Mouse (Mus musculus) cerebellum, postnatal 14 days (tissue): ENCODE data around the gene Elp4.

Experiments used
- DNase-seq, 2 experiments: peaks; one replicate each; pipeline ENCODE4 v3.0.0; 2021; ENCODE audit warnings: mixed read lengths in 2 of 2

Gene Elp4

GRCm38 (mm10) chr2:105903896-105904756 lies at the start of gene Elp4, which contains the start of gene Immp1l:
Gene Elp4, minus strand, starts transcription at chr2:105904564.
Gene Immp1l, plus strand, starts transcription at chr2:105904638.
- DNase-seq, result peak; percentile 98

- no peak for DNase-seq
These were observed 49.5 kb upstream of the Elp4 start for GRCm38 (mm10) chr2:105953862-105954261.

- no peak for DNase-seq
These were observed 47.1 kb upstream of the Elp4 start for GRCm38 (mm10) chr2:105951350-105951940.

GRCm38 (mm10) chr2:105950131-105950530 lies 45.8 kb upstream of the Elp4 start:
- DNase-seq, result no peak

GRCm38 (mm10) chr2:105917623-105918346 lies 13.4 kb upstream of the Elp4 start:
- no peak for DNase-seq

DNA sequence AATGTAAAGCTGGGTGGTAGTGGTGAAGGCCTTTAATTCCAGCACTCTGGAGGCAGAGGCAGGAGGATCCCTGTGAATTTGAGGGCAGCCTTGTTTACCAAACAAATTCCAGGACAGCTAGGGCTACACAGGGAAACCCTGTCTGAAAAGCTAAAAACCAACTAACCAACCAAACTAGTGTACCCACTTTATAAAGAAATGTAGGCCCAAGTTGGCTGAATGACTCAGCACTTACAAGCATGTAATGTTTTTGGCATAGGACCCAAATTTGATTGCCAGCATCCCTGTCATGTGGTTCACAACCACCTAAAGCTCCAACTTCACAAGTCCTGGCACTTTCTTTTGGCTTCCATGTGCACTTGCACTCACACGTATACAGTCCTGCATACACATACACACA lies 12.3 kb upstream of the Elp4 start:
- DNase-seq, result no peak

DNA sequence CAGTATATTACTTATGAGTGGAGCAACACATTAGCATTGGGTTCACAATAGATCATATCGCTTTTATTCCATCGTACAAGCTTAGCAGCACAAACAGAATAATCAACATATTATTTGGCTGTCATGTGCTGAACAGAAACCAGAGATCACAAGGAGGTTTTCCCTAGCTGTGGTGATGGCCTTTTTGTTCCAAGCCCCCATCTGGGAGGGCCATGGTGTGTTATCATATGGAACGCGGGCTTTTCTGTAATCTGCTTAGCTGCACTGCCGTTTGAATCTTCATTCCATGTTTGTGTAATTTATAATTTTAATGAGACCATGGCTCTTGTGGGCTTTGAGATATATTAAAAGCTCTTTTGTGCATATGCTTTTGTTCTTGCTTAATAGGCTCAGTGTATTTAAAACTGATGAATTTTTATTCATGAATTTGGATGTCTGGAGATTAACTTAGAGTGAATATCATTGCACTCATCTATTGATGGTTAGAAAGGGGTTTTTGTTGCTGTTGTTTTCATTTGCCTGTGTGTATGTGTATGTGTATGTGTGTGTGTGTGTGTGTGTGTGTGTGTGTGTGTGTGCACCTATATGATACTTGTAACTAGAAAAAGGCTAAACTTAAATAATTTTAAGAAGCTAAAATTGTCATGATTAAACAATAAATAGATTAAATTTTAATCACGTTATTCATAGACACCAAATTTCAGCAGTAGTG lies 9.4 kb upstream of the Elp4 start:
- DNase-seq, result peak; percentile 18 to 43

- no peak for DNase-seq
These were observed 6.2 kb upstream of the Elp4 start for GRCm38 (mm10) chr2:105910611-105911010.

GRCm38 (mm10) chr2:105908351-105908750 lies 4.0 kb upstream of the Elp4 start:
- DNase-seq, result peak; percentile 42 to 48

DNA sequence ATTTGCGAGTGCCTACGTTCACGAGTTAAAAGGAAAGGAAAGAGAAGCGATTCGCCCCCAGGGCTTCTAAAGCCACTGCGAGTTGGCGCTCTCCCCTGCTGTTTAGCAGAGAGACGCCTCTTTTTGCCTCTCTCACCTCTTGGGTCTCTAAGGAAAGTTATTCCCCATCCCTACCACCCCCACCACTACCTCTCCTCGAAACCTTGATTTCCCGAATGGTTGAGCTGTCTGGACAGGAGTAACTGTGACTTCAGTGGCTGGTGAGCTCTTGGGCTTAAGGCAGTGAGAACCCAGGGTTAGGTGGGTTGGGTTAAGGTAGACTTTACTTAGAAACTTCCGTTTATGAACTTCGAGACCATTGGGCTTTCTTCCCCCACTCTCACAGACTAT lies 388 bp upstream of the Elp4 start:
- DNase-seq, result no peak

- DNase-seq, result no peak
These were observed 13.5 kb downstream of the Elp4 start for GRCm38 (mm10) chr2:105890816-105891215.

- DNase-seq, result no peak
These were observed 31.0 kb downstream of the Elp4 start for GRCm38 (mm10) chr2:105873403-105873802.

DNA sequence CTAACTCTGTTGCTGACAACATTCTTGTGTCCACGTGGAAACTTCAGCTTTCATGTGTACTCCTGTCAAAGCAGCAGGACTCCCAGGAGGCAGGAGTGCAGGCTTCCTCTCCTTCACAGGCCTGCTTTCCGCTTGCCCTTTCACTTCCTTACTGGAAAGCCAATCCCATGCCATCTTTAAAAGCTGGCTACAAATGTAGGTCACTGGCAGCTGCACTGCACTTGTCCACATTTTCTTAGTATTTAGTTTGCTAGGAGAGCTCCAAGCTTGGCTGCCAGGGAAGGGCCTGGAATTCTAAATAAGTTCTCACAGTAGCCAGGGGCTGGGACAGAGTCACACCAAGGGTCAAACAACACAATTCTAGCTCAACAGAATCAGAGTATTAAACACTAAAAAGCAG lies 49.6 kb downstream of the Elp4 start:
- peak; percentile 16 to 20 for DNase-seq

GRCm38 (mm10) chr2:105852971-105853370 lies 51.4 kb downstream of the Elp4 start:
- DNase-seq, result no peak

DNA sequence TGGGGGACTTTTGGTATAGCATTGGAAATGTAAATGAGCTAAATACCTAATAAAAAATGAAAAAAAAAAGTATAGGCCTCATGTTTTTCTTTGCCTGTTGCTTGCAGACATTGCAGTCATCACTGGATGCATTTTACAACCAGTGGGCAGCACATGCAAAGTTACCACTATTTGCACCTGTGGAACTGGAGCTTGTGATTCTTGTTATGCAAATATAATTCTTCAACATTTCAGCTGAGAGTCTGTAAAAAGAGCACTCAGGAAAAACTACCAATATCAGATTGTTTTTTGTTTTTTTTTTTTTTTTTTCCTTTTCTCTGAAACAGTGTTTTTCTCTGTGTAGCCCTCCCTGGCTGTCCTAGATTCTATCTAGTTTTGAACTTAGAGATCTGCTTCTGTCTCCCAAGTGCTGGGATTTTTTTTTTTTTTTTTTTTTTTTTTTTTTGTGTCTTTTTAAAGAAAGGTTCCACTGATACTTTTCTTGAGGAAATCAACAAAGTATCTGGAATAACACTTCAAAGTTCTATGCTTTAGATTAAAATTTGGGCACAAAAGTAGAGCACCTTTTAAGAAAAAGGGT lies 52.6 kb downstream of the Elp4 start:
- no peak for DNase-seq

- no peak for DNase-seq
These were observed 61.2 kb downstream of the Elp4 start for GRCm38 (mm10) chr2:105843151-105843550.

DNA sequence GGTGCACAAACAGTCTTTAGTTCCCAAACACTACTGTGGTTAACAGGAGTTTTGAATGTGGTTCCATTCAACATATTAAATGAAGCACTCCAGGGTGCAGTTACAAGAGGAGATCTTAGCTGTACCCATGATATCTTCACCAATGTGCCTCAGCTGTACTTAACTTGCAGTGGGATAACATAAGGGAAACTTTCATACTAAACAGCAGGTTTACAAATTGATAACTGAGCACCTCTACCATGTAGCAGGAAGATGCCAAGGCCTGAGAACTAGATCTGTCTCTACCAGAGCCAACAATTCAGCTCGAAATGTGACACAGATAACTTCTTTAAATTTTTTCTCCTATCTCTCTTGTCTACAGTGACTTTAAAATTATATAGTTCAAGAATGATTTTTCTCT lies 86.4 kb downstream of the Elp4 start:
- DNase-seq, result no peak

DNA sequence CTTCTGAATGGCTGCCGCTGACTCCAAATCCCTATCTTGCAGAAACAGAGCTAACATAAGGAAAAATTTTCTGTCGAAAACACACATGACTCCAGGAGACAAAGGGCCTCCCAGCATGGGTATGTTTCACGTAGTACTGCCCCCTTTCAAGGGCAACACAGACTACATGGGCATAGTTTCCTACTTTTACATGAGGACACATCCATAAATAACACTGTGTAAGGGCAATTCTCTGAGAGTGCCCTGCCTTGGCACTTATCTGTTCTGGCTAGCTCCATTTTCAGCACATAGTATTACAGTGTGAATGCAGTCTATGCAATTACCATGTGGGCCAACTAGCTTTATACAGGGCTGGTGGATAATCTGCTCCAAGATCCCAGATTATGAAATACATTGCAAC lies 89.2 kb downstream of the Elp4 start:
- no peak for DNase-seq

DNA sequence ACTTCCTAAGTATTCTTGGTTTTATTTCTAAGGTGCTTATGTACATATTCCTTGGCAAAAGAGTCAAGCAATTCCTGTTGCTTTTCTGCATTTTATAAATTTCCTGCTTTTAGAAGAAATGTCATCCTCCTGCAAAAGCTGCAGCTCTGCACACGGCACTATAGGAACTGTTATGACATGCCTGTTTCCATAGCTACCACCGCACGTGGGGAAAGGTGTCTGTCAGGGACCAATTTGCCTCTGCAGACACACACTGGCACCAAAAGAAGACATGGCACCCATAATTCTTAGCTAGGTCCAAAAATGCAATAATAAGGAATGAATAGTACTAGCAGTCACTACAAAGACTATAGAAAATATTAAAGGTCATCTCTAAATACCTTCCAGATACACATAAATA lies 91.3 kb downstream of the Elp4 start:
- DNase-seq, result peak in 1 of 2 experiments; percentile 29

DNA sequence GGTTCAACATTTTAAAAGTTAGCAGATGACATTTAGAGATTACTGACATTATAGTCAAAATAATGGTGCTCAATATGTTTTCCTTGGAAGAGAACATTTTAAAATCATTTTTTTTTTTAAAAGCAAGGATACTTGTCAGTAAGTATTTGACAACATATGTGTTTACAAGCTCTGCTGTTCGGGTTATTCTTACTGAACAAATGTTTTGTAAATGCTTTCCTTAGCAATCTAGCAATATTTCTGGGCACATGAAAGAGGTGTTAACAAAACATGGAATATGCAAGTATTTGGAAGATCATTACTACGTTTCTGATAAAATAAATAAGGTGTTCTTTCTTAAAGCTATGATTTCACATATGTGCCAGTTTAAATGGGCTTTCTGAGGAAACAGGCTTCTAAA lies 94.1 kb downstream of the Elp4 start:
- no peak for DNase-seq

- no peak for DNase-seq
These were observed 97.8 kb downstream of the Elp4 start for GRCm38 (mm10) chr2:105806571-105806970.

DNA sequence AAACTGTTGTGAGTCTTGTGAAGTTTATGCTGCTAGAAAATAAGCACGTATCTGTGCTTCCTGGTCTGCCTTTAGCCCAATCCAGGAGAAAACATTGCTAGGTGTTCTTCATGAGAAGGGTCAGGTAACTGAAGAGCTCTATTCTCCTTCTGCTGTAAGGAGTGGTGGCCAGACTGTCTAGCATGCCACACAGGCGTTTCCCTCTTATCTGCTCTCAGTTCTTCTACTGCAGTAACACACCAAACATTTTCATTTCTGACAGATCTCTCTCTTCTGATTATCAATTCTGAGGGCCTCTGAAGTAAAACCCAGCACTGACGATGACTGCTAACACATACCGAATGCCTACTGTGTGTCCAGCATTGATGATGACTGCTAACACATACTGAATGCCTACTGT lies 98.3 kb downstream of the Elp4 start:
- no peak for DNase-seq

GRCm38 (mm10) chr2:105805210-105805609 lies 99.2 kb downstream of the Elp4 start:
- no peak for DNase-seq
